Mouse (Mus musculus): ENCODE data around the gene Mphosph9. TPM values are rescaled to one million over a fixed set of nuclear protein-coding genes. Genes with fewer than 3 reads are reported as not detected.
"Not testable (repeated sequence)": the region's sequence is repeated elsewhere in the genome, so short reads cannot be mapped to it uniquely, and the experiment has no call there.

The Mphosph9 gene
- 10.8 and 11.4 TPM in 2 replicates for polyA plus RNA-seq (2015; fragmentation: Nextera tagmentation; extraction: Ambion mirVana)

DNA sequence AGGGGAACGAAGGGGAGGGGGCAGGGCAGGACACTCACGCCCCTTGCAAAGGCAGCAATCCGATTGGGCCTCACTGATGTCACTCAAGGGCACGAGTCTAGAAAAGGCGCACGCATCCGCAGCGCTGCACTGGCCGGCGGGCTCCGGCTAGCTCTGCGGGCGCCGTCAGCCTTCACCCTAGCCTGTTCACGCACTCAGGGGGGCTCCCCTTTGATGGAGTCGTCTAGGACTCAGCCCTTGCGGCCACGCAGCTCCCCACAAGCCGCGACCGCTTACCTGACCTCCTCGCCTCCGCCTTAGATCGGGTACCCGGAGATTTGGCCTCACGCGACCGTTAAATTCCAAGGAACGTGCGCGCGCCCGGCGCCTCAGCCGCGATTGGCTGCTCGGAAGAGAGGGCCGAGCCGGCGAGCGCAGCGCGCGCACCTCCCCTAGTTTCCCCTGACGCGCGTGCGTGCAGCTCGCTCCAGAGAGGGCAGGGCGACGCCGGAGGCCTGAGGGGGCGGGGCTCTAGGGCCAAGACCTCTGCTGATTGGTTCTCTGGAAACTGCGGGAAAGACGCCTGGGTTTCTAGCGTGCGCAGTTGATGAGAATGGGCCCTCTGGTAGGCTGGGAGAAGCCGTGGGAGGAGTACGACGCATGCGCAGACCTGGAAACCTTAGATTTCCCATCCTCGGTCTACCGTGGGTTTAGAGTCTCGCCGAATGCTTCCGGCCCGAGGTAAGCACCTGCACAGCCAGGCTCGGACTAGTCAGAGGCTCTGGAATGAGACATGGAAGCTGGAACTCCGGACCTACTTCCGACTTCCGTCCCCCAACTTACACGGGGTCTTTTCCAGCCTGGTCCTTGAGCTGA lies at the start of gene Mphosph9, which contains the start of gene 2810006K23Rik:
Gene Mphosph9, minus strand, starts transcription at position 463 of the 855 bp plus-strand sequence.
Gene 2810006K23Rik, plus strand, starts transcription at position 580 of the 855 bp plus-strand sequence.
- peak within 1 kb of the TSS; percentile 77 for H3K9ac ChIP-seq
- WGBS: under 1% methylated on average over 72 of the region's 72 CpGs
- peak within 1 kb of the TSS; percentile 98 for H3K27ac ChIP-seq (replicated peaks)
- peak; percentile 98 for ATAC-seq (ENCODE audit: low FRiP score, low read depth)
- H3K4me2 ChIP-seq: peak within 1 kb of the TSS; percentile 92
- peak within 1 kb of the TSS; percentile 61 for H3K4me3 ChIP-seq
- H3K4me1 ChIP-seq (replicated peaks): peaks cover 24% of the 10 kb centered on the region
- no peaks in the 10 kb centered on the region for H3K9me3 ChIP-seq
- no peaks in the 10 kb centered on the region for H3K27me3 ChIP-seq
- H3K36me3 ChIP-seq: peaks cover 8% of the 10 kb centered on the region

DNA sequence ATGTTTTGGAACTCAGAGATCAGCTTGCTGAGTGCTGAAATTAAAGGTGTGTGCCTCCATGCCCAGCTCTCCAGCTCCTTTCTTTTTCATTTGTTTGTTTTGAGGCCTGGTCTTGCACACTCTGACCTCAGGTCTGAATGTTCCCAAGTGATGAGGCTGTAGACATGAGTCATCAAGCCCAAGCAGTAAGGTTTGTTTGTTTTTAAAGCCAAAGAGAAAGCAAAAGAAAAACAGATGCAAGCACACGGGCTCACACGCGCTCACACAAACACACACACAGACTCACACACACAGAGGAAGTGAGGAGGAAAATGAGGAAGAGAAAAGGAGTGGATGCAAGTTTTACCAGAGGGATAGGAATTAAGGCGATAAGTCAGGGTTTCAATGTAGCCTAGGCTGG lies 49.4 kb upstream of the Mphosph9 start:
- Histone ChIP-seq H3K4me3 (no peak overlapping the region), H3K4me2 (no peak overlapping the region), H3K27me3 (no peaks in the 10 kb centered on the region), H3K9ac (no peak overlapping the region), H3K4me1 (replicated peaks) (no peaks in the 10 kb centered on the region), H3K36me3 (peaks cover 85% of the 10 kb centered on the region), H3K27ac (replicated peaks) (no peak overlapping the region), H3K9me3 (no peaks in the 10 kb centered on the region)
- no peak for ATAC-seq (ENCODE audit: low FRiP score, low read depth)
- WGBS: 95% methylated on average over 4 of the region's 4 CpGs

GRCm38 (mm10) chr5:124376401-124376800 lies 48.6 kb upstream of the Mphosph9 start:
- Histone ChIP-seq H3K4me1 (replicated peaks) (no peaks in the 10 kb centered on the region), H3K27me3 (no peaks in the 10 kb centered on the region), H3K9me3 (no peaks in the 10 kb centered on the region), H3K9ac (no peak overlapping the region), H3K4me3 (no peak overlapping the region), H3K36me3 (peaks cover 84% of the 10 kb centered on the region), H3K27ac (replicated peaks) (no peak overlapping the region), H3K4me2 (no peak overlapping the region)
- 100% methylated on average over 1 of the region's 1 CpGs for WGBS
- ATAC-seq (ENCODE audit: low FRiP score, low read depth): no peak

DNA sequence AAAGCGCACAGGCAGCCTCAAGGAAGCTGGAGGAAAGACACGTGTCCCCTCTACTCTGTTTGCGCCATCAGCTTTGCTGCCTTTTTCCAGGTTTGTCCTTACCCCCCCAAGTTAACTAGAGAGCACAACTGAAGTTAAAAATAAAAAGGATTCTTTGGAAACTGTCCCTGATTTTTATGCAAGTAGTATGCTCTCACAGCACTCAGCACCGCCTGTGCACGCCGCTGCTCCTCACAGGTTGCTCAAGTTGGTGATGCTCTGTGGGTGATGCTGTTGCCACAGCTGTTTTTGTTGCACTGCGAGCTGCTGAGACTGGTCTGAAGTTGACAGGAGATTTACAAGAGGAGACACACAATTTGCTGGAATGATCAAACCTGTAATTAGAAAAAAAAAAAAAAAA lies 46.5 kb upstream of the Mphosph9 start:
- no peak overlapping the region for H3K27ac ChIP-seq (replicated peaks)
- WGBS: 97% methylated on average over 7 of the region's 7 CpGs
- no peak for ATAC-seq (ENCODE audit: low FRiP score, low read depth)
- no peaks in the 10 kb centered on the region for H3K27me3 ChIP-seq
- no peak overlapping the region for H3K4me2 ChIP-seq
- H3K9ac ChIP-seq: no peak overlapping the region
- no peaks in the 10 kb centered on the region for H3K9me3 ChIP-seq
- H3K36me3 ChIP-seq: peaks cover 82% of the 10 kb centered on the region
- no peak overlapping the region for H3K4me3 ChIP-seq
- H3K4me1 ChIP-seq (replicated peaks): no peaks in the 10 kb centered on the region

- H3K4me3 ChIP-seq: no peak overlapping the region
- H3K4me1 ChIP-seq (replicated peaks): no peaks in the 10 kb centered on the region
- no peak overlapping the region for H3K4me2 ChIP-seq
- ATAC-seq (ENCODE audit: low FRiP score, low read depth): no peak
- 84% methylated on average over 3 of the region's 3 CpGs for WGBS
- no peaks in the 10 kb centered on the region for H3K27me3 ChIP-seq
- peaks cover 35% of the 10 kb centered on the region for H3K36me3 ChIP-seq
- no peaks in the 10 kb centered on the region for H3K9me3 ChIP-seq
- H3K27ac ChIP-seq (replicated peaks): no peak overlapping the region
- H3K9ac ChIP-seq: no peak overlapping the region
These were observed 38.9 kb upstream of the Mphosph9 start for GRCm38 (mm10) chr5:124366721-124367120.

DNA sequence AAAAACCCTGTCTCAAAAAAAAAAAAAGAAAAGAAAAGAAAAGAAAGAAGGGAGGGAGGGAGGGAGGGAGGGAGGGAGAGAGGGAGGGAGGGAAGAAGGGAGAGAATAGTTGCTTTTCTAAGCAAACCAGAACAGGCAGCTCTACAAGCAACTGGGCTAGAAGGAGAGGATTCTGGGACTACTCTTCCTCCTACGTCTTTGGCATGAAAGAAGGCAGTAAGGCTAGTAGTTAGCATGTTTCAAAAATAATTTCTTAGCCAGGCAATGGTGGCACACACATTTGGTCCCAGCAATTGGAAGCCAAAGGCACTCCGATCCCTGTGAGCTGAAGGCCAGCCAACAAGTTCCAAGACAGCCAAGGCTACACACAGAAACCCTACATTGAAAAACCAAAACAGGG lies 38.0 kb upstream of the Mphosph9 start:
- Histone ChIP-seq H3K9ac (no peak overlapping the region), H3K4me3 (no peak overlapping the region), H3K9me3 (no peaks in the 10 kb centered on the region), H3K27ac (replicated peaks) (no peak overlapping the region), H3K36me3 (peaks cover 25% of the 10 kb centered on the region), H3K4me1 (replicated peaks) (no peaks in the 10 kb centered on the region), H3K4me2 (no peak overlapping the region), H3K27me3 (no peaks in the 10 kb centered on the region)
- ATAC-seq (ENCODE audit: low FRiP score, low read depth): no peak
- WGBS: 94% methylated on average over 2 of the region's 2 CpGs

GRCm38 (mm10) chr5:124364173-124364918 lies 36.6 kb upstream of the Mphosph9 start:
- H3K27me3 ChIP-seq: no peaks in the 10 kb centered on the region
- no peak overlapping the region for H3K27ac ChIP-seq (replicated peaks)
- no peaks in the 10 kb centered on the region for H3K4me1 ChIP-seq (replicated peaks)
- 77% methylated on average over 6 of the region's 6 CpGs for WGBS
- no peak overlapping the region for H3K4me3 ChIP-seq
- H3K9ac ChIP-seq: no peak overlapping the region
- H3K9me3 ChIP-seq: no peaks in the 10 kb centered on the region
- H3K36me3 ChIP-seq: peaks cover 13% of the 10 kb centered on the region
- no peak for ATAC-seq (ENCODE audit: low FRiP score, low read depth)
- H3K4me2 ChIP-seq: no peak overlapping the region

DNA sequence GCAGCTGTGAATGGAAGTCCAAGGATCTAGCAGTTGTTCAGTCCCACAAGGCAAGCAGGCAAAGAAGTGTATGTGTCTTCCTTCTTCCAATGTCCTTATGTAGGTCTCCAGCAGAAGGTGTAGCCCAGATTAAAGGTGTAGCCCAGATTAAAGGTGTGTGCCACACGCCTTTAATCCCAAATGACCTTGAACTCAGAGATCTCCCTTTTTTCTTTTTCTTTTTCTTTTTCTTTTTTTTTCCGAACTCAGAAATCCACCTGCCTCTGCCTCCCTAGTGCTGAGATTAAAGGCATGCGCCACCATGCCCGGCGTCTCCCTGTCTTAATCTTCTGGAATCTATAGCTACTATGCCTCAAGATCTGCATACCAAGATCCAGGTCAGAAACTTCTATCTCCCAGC lies 35.2 kb upstream of the Mphosph9 start, which contains the start of gene Cdk2ap1:
Gene Cdk2ap1, minus strand, starts transcription at position 101 of the 400 bp plus-strand sequence.
- H3K27ac ChIP-seq (replicated peaks); H3K9me3 ChIP-seq; H3K4me3 ChIP-seq; H3K36me3 ChIP-seq; H3K27me3 ChIP-seq; H3K9ac ChIP-seq; H3K4me2 ChIP-seq; ATAC-seq (ENCODE audit: low FRiP score, low read depth); H3K4me1 ChIP-seq (replicated peaks): not testable (repeated sequence)
- WGBS: 93% methylated on average over 5 of the region's 5 CpGs

- Histone ChIP-seq H3K4me3 (no peak overlapping the region), H3K4me1 (replicated peaks) (peaks cover 6% of the 10 kb centered on the region; the same call in 1 of the 2 replicates), H3K27ac (replicated peaks) (no peak overlapping the region), H3K9me3 (no peaks in the 10 kb centered on the region), H3K4me2 (no peak overlapping the region), H3K36me3 (no peaks in the 10 kb centered on the region), H3K27me3 (no peaks in the 10 kb centered on the region), H3K9ac (no peak overlapping the region)
- WGBS: 94% methylated on average over 2 of the region's 2 CpGs
- ATAC-seq (ENCODE audit: low FRiP score, low read depth): no peak
These were observed 31.9 kb upstream of the Mphosph9 start for GRCm38 (mm10) chr5:124359641-124360040.

- H3K27ac ChIP-seq (replicated peaks): no peak overlapping the region
- H3K9me3 ChIP-seq: no peaks in the 10 kb centered on the region
- no peak overlapping the region for H3K4me2 ChIP-seq
- ATAC-seq (ENCODE audit: low FRiP score, low read depth): no peak
- H3K4me1 ChIP-seq (replicated peaks): peaks cover 20% of the 10 kb centered on the region
- H3K4me3 ChIP-seq: no peak overlapping the region
- 40% methylated on average over 3 of the region's 3 CpGs for WGBS
- no peak overlapping the region for H3K9ac ChIP-seq
- H3K27me3 ChIP-seq: no peaks in the 10 kb centered on the region
- no peaks in the 10 kb centered on the region for H3K36me3 ChIP-seq
These were observed 28.9 kb upstream of the Mphosph9 start for GRCm38 (mm10) chr5:124356695-124357094.

GRCm38 (mm10) chr5:124355425-124355959 lies 27.7 kb upstream of the Mphosph9 start:
- Histone ChIP-seq H3K27me3 (no peaks in the 10 kb centered on the region), H3K36me3 (no peaks in the 10 kb centered on the region), H3K4me1 (replicated peaks) (peaks cover 32% of the 10 kb centered on the region), H3K27ac (replicated peaks) (0 out of 2 replicates have a peak overlapping the region, but pooled peaks have one; percentile 98), H3K9ac (peak overlapping the region; percentile 31; the same call in 1 of the 2 replicates), H3K9me3 (no peaks in the 10 kb centered on the region), H3K4me3 (peak overlapping the region; percentile 76), H3K4me2 (peak overlapping the region; percentile 67)
- no peak for ATAC-seq (ENCODE audit: low FRiP score, low read depth)
- 1% methylated on average over 12 of the region's 12 CpGs for WGBS
